8 mouse cellular contexts compared by ENCODE assay signal in the genomic region with DNA sequence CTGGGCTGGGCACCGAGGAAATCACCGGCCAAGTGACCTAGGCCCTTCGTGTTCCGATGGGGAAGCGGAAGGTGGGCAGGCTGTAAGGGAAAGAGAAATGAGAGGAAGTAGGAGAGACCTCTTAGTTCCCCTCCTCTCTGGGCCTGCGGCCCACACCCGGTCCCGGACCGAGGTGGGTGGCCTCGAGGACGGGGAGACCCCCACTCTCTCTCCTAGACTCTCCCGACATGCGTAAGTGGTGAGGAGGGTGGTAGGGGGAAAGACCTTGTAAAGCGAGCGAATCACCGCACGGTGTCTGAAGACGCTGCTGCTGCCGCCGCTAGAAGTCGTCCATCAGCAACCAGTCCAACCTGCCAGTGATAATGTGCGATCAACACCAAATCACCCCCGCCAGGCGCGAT. TPM values are rescaled to one million over a fixed set of nuclear protein-coding genes. Genes with fewer than 3 reads are reported as not detected.
A peak's percentile ranks its signal among the peaks of the same experiment; 100 is the strongest.
DNase-seq lines count a peak whose midpoint lies in the region; ATAC-seq and TF ChIP-seq lines count a peak whose summit lies in the region.

No protein-coding gene starts in this region.

- peak overlapping the region; percentile 68 for H3K4me3 ChIP-seq in lung, adult 2 months (replicated peaks; ENCODE audit: extremely low read depth, low read depth, low read length)
- H3K4me3 ChIP-seq in embryonic facial prominence, embryonic 15.5 days (replicated peaks), result peak overlapping the region; percentile 41
- H3K4me3 ChIP-seq in intestine, embryonic 16.5 days (ENCODE audit: low read length), result peak overlapping the region; percentile 47
- H3K4me3 ChIP-seq in midbrain, postnatal 0 days (ENCODE audit: low read depth, low read length), result peak overlapping the region; percentile 42

- H3K27me3 ChIP-seq in embryonic facial prominence, embryonic 15.5 days, result peaks cover 70% of the 10 kb centered on the region
- peaks cover 43% of the 10 kb centered on the region for H3K27me3 ChIP-seq in intestine, embryonic 16.5 days (replicated peaks; ENCODE audit: control insufficient read depth, insufficient read depth, low read length)
- peaks cover 17% of the 10 kb centered on the region for H3K27me3 ChIP-seq in midbrain, postnatal 0 days (ENCODE audit: insufficient read depth, low read length)

- H3K9me3 ChIP-seq in embryonic facial prominence, embryonic 15.5 days (replicated peaks), result no peaks in the 10 kb centered on the region
- H3K9me3 ChIP-seq in intestine, embryonic 16.5 days (ENCODE audit: control insufficient read depth, low read length), result no peaks in the 10 kb centered on the region
- no peaks in the 10 kb centered on the region for H3K9me3 ChIP-seq in midbrain, postnatal 0 days (ENCODE audit: low read length)

- H3K9ac ChIP-seq in embryonic facial prominence, embryonic 15.5 days, result no peak overlapping the region
- peak overlapping the region; percentile 64 for H3K9ac ChIP-seq in intestine, embryonic 16.5 days (ENCODE audit: low read depth, low read length)
- peak overlapping the region; percentile 50 for H3K9ac ChIP-seq in midbrain, postnatal 0 days (replicated peaks; ENCODE audit: low read length, poor library complexity, severe bottlenecking)

- TF ChIP-seq CTCF in lung, adult 2 months (IDR thresholded peaks at IDR 0.05; ENCODE audit: insufficient read depth, low read length), result no peak
- no peak for TF ChIP-seq CTCF in midbrain, postnatal 0 days (IDR thresholded peaks at IDR 0.05)

- no peak for TF ChIP-seq POLR2A in lung, adult 2 months (IDR thresholded peaks at IDR 0.05; ENCODE audit: borderline replicate concordance, extremely low read depth, low read depth, low read length)

- peaks cover 13% of the 10 kb centered on the region for H3K4me1 ChIP-seq in lung, adult 2 months (ENCODE audit: control insufficient read depth, insufficient read depth, low read length)
- H3K4me1 ChIP-seq in embryonic facial prominence, embryonic 15.5 days, result peaks cover 38% of the 10 kb centered on the region
- H3K4me1 ChIP-seq in intestine, embryonic 16.5 days (ENCODE audit: control insufficient read depth, insufficient read depth, low read length), result peaks cover 33% of the 10 kb centered on the region
- H3K4me1 ChIP-seq in midbrain, postnatal 0 days (ENCODE audit: insufficient read depth, low read length), result no peaks in the 10 kb centered on the region

- ATAC-seq in embryonic facial prominence, embryonic 15.5 days (ENCODE audit: insufficient number of reproducible peaks, low FRiP score, low TSS enrichment, low read depth), result no peak
- no peak for ATAC-seq in intestine, embryonic 16.5 days
- ATAC-seq in midbrain, postnatal 0 days (ENCODE audit: low FRiP score), result peak; percentile 44; the same call in 1 of the 2 replicates

- H3K4me2 ChIP-seq in embryonic facial prominence, embryonic 15.5 days (replicated peaks), result peak overlapping the region; percentile 71
- peak overlapping the region; percentile 87 for H3K4me2 ChIP-seq in intestine, embryonic 16.5 days (ENCODE audit: low read depth, low read length)
- peak overlapping the region; percentile 65 for H3K4me2 ChIP-seq in midbrain, postnatal 0 days (ENCODE audit: low read depth, low read length, poor library complexity, severe bottlenecking)

- 23% methylated on average over 23 of the region's 25 CpGs for WGBS in lung, adult 2 months
- WGBS in embryonic facial prominence, embryonic 15.5 days, result 3% methylated on average over 25 of the region's 25 CpGs
- WGBS in intestine, embryonic 16.5 days, result 2% methylated on average over 24 of the region's 25 CpGs
- WGBS in midbrain, postnatal 0 days, result 5% methylated on average over 19 of the region's 25 CpGs

- DNase-seq in lung, adult 2 months, result no peak
- DNase-seq in lung, adult 18-20 months, result no peak
- peak; percentile 53 for DNase-seq in midbrain, postnatal 0 days (ENCODE audit: low spot score)
- no peak for DNase-seq in adrenal gland, adult 8-10 months
- no peak for DNase-seq in cerebellum, adult 9-11 months
- DNase-seq in adrenal gland, adult 2 months, result no peak

- no peak overlapping the region for H3K27ac ChIP-seq in embryonic facial prominence, embryonic 15.5 days (replicated peaks)
- H3K27ac ChIP-seq in intestine, embryonic 16.5 days (ENCODE audit: low read length), result peak overlapping the region; percentile 62
- H3K27ac ChIP-seq in midbrain, postnatal 0 days (ENCODE audit: low read depth, low read length), result peak overlapping the region; percentile 75

- H3K36me3 ChIP-seq in embryonic facial prominence, embryonic 15.5 days, result no peaks in the 10 kb centered on the region
- no peaks in the 10 kb centered on the region for H3K36me3 ChIP-seq in intestine, embryonic 16.5 days (ENCODE audit: control insufficient read depth, insufficient read depth, low read length)
- no peaks in the 10 kb centered on the region for H3K36me3 ChIP-seq in midbrain, postnatal 0 days (ENCODE audit: insufficient read depth, low read length)

RNA-seq across cellular contexts. Expression of a gene that starts 23.0 kb away (rescaled TPM):
- 12.7 and 15.8 TPM in 2 replicates for polyA plus RNA-seq in lung, adult 2 months (2012; rRNA removed)
- polyA plus RNA-seq in embryonic facial prominence, embryonic 15.5 days (2015; fragmentation: Nextera tagmentation; extraction: Ambion mirVana), result 13.9 and 14.5 TPM in 2 replicates
- polyA plus RNA-seq in intestine, embryonic 16.5 days (2015; fragmentation: Nextera tagmentation; extraction: Ambion mirVana), result 8.1 and 9.8 TPM in 2 replicates
- 28.6 and 45.5 TPM in 2 replicates for total RNA-seq in midbrain, postnatal 0 days (2014; rRNA removed)
- polyA plus RNA-seq in midbrain, postnatal 0 days (2015; fragmentation: Nextera tagmentation; extraction: Ambion mirVana), result 11.7 and 12.9 TPM in 2 replicates
- 10 to 100 TPM; 15.7 to 26.8 (median 19.2) TPM for total RNA-seq in adrenal gland, adult 8-10 months (2022)
- total RNA-seq in adrenal gland, adult 2 months (2021), result 10 to 100 TPM; 11.8 to 16.9 TPM
- polyA plus RNA-seq in adrenal gland, adult 2 months (2012; rRNA removed), result 7.5 and 9.3 TPM in 2 replicates
